Mouse (Mus musculus) R1 (cell line): ENCODE data around the gene Wdr20.

Source experiments
- DNase-seq: peaks from one replicate; pipeline ENCODE4 v3.0.0-alpha.2; 2018; ENCODE audit warnings: low read depth, low spot score

The Wdr20 gene

GRCm38 (mm10) chr12:110777853-110778252 is 40.1 kb downstream of the Wdr20 start:
- no peak for DNase-seq

DNA sequence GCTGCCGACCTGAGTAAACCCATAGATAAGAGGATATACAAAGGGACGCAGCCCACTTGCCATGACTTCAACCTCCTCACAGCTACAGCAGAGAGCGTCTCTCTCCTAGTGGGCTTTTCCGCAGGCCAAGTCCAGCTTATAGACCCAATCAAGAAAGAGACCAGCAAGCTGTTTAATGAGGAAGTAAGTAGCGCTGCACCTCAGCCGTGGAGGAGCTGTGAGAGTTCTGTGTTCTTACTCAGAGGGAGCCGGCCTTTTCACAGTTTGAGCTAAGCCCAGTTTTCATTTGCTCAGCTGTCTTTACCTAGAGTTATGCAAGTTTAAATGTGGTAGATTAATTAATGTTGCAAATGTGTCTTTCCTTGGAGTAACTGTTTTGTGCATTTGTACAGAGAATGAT is 41.6 kb downstream of the Wdr20 start:
- no peak for DNase-seq

DNA sequence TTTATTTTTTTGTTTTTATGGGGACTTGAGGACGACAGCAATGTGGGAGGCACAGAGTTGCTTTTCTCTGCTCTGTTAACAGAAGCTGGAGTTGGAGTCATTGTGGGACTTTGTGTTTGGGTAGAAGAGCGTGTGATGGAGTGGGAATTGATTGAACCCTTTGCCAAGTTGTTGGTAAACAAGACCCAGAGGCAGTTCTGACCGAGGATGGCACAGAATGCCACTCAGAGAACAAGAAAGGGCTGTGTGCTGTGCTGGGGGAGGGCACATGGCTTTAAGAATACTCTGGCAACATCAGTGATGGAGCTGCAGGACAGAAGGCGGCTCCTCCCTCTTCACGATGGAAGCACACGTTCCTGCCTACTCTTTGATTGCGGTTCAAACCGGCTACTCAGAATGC is 43.4 kb downstream of the Wdr20 start:
- no peak for DNase-seq

DNA sequence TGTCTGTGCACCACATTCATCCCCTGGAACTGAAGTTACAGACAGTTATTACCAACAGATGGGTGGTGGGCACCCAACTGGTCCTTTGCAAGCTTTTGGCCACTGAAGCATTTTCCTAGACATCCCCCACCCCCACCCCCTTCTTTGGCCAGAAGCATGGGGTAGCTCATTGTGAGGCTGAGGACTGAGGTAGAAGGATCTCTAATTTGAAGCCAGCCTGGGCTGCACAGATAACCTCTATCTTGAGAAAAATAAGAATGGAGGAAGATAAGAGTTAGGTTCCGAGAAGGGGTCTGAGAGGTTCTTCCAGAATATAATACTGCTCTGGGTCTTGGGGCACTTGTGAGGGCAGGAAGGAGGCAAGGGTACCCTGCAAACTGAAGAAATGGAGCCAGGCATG is 44.5 kb downstream of the Wdr20 start:
- no peak for DNase-seq

DNA sequence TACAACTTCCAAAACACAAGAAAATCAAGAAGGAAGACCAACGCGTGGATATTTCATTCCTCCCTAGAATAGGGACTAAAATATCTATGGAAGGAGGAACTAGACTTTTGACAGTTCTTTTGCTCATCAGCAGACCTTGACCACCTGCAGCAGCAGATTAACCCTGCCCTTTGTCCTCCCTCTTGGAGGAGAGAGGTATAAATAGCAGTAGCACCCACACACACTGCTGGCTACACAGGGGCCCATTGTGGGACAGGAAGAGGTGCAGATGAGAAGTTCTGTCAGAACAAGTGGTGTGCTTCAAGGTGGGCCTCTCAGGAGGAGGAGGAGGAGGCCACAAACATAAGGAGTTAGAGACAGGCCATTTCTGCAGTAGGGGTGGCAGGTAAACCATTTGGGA is 46.5 kb downstream of the Wdr20 start:
- DNase-seq: no peak

DNA sequence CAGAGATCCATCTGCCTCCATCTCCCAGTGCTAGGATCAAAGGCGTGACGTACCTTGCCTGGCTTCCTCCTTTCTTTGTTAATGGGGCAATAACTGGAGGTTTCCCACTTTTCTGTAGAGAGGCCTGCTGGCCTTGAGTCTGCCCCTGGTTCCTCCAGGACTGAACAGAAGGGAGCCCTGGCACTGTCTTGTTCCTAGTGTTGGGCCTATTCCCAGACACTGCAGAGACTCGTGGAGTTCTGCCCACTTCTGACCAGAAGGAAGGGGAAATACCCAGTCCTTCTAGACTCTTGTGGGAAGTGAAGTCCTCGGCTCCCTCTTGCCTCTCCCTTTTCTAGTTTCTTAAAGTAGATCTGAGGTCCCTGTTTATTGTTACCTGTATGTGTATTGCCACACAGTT is 48.5 kb downstream of the Wdr20 start:
- DNase-seq: no peak

GRCm38 (mm10) chr12:110790580-110790979 is 52.8 kb downstream of the Wdr20 start:
- DNase-seq: no peak

- DNase-seq: no peak
These were observed 53.3 kb downstream of the Wdr20 start for GRCm38 (mm10) chr12:110791026-110791425.

DNA sequence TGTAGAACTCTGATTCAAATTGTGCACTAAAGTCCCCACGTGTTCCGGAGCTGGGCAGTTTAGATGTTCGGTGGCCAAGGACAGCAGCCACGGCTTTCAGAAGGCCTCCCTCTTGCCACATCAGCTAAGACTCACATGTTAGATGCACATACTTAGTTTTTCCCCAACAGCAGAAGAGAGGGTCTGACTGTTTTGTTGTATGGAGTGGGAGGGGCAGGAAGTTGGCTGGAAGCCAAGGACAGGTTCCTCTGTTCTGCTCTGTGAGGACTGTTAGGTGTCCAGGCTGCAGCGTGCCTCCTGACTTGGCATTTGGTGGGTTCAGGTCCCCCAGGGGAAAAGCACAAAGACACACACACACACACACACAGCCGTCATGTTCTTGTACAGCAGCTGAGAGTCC is 57.3 kb downstream of the Wdr20 start:
- peak; percentile 38 for DNase-seq

GRCm38 (mm10) chr12:110796748-110797147 is 59.0 kb downstream of the Wdr20 start:
- DNase-seq: no peak

GRCm38 (mm10) chr12:110797202-110797601 is 59.5 kb downstream of the Wdr20 start:
- no peak for DNase-seq

- no peak for DNase-seq
These were observed 60.2 kb downstream of the Wdr20 start for GRCm38 (mm10) chr12:110797842-110798431.

DNA sequence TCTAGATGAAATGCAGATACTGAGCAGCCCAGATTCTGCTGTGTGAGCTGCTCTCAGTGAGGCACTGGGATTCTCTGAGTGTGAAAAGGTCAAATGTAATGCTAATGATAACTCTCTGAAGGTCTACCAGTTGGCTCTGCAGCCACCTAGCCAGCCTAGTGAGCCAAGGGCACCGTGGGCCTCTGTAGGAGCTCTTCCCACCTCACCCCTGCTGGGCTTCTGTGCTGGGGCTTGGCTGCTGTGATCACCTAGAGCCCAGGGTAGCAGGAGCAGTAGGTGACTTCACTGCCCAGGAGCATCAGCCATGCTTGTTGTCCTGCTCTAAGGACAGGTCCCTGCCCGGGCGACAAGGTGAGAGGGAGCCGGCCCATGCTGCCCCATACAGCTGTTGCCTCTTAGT is 61.5 kb downstream of the Wdr20 start:
- DNase-seq: no peak

DNA sequence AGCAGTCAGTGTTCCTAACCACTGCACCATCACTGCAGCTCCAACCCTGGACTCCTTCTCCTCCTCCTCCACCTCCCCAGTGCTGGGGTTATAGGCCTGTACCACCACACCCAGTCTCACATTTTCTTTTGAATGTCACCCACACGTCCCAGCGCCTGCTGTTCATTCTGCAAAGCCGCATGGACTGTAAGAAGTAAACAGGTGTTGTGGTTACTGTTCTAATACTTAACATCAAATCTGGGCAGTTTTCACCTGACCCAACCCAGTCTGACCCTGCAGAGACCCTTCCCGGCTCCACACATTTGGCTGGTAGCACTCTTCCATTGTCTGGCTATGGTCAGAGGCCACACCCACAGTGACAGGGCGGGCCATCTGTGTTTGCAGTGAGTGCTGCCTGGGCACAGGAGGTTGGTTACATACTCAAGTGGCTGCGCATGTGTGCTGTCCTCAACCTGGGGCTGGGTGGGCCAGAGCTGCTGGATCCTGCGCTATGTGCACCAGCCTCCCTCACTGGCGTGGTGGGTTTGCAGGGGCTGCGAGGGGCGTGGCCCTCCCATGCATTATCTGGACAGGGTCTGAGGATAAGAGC is 64.2 kb downstream of the Wdr20 start:
- peak; percentile 49 for DNase-seq

DNA sequence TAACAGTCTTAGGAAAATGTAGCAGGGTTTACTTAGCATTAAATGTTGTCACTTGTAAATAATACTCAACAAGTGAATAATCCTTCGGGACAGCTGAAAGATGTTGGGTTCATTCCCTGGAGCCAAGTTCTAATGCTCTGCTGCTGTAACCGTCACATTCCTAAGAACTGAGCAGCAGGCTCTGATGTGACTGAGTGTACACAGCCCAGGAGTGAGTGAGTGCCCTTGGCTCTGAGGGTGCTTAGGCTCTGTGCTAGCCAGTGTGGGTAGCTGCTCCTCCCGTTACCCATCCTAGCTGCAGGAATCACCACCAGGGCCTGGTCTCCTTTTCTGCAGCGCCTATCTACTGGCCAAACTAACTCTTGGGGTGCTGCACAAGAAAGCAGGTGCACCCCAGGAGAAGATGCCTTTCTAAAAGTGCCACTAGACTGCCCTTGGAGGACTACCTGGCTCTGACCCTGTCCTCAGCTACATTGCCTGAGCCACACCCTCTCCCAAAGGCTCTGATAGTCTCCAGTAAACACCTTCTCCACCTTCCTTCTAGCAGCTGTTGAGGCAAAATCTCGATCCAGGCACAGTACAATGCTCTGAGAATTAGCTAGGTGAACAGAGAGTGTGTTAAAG is 65.0 kb downstream of the Wdr20 start:
- DNase-seq: no peak

DNA sequence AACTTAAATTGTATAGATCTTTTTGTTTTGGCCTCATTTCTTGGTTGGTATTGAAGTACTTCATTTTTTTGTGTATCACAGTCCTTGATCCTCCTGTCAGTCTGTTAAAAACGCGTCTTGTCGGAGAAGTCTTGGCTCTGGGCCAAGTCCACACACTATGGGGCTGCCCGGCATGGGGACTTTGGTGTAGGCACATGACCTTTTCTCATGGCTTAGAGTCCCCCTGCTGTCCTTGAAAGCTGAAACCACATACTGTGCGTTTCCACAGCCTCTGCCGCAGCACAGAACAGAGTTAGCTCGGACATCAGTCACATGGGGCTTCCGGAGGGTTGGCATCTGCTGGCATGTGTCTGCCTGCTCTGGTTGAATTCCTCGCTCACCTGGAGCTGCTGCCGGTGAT is 66.5 kb downstream of the Wdr20 start:
- peak; percentile 57 for DNase-seq

DNA sequence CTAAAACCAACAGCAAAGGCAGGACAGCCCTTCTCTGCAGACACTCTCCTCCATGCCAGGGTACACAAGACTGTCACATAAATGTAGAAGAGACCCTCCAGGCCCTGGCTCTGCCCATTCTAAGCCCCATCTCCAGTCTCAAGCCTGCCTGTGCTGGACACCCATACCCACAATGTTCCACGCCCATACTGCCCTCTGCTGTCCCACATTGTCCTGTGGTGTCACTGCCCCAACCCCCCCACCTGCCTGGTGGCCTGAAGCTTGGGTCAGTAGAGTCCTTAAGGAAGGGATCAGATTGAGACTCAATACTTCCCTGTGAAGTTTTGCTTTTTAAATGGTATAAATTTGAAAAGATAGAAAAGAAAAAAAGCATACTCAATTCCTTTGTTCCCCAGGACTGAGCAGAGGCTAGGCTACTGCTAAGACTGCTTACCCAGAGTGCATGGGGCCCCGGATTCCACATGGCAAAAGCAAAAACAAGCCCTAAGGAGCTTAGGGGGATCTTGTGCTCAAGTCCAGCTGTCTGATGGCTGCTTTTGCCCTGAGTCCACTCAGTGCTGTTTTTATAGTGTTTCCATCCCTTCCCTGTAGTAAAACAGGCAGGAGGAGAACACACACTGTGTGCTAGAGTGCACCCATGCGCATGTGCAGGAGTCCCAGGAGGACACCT is 68.7 kb downstream of the Wdr20 start:
- DNase-seq: no peak

DNA sequence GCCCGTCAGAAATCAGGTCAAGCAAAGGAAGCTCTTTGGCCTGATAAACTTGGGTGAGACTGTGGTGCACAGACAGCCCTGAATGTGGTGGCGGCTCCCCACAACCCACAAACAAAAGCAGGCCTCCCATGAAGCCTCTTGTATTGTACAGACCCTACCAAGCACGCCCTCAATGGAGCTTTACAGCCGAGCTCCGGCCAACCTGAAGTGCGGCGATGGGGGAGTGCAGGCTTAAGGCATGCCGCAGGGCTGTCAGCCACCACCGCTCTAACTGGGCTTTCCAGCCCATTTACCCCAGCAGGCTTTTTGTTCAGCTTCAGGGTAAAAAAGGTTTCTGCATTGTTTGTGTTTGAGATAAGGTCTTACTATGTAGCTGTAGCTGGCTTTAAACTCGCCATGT is 70.7 kb downstream of the Wdr20 start:
- peak; percentile 43 for DNase-seq

GRCm38 (mm10) chr12:110808848-110809247 is 71.1 kb downstream of the Wdr20 start:
- DNase-seq: no peak

GRCm38 (mm10) chr12:110813132-110813531 is 75.4 kb downstream of the Wdr20 start:
- DNase-seq: no peak

DNA sequence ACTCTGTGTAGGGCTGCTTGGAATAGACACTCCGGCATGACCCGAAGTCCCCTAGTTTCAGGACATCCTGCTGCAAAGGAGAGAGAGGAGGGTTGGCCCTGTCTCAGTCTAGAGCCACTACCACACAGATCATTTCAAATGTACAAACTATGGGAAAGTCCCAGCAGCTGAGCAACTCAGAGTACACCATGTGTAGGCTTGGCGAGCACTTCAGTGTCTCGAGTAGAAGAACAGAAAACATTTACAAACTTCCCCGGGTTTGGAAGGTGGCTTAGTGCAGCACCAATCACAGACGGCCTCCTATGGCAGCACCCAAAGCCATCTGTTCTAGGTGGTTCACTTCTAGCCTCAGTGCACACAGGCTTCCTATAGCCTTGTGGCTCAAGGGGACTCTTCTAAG is 75.9 kb downstream of the Wdr20 start:
- DNase-seq: no peak

DNA sequence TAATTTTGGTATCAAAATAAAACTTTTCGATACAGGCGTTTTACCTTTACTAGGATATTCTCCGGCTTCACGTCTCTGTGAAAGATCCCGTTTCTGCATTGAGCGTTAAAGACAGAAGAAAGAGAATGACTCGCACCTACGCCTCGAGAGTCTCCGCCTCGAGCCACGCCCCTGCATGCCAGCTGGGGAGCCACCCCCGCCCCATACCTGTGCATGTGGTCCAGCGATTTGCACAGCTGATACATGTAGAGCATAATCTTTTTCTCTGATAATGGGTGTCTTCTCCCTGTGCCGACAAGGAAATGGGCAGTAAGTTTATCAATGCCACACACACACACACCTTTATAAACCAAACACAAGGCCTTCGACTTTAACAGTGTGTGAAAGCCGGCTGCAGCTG is 77.2 kb downstream of the Wdr20 start:
- DNase-seq: no peak

DNA sequence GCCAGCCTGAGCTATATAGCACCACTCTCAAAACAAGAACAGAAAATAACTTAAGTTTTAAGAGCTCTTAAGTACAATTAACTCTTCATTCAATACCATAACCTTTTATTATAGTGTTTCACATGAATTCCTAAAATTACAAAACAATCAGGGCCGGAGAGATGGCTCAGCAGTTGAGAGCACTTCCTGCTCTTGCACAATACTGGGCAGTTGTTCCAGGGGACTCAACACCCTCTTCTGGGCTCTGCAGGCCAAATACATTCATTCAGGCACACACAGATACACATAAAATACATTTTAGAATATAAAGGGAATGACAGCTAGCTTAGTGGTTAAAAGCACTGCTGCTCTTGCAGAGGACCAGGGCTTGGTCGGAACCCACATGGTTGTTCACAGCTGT is 79.1 kb downstream of the Wdr20 start:
- DNase-seq: no peak
